Comparison of ENCODE assay signal across 31 mouse cellular contexts in the genomic region with DNA sequence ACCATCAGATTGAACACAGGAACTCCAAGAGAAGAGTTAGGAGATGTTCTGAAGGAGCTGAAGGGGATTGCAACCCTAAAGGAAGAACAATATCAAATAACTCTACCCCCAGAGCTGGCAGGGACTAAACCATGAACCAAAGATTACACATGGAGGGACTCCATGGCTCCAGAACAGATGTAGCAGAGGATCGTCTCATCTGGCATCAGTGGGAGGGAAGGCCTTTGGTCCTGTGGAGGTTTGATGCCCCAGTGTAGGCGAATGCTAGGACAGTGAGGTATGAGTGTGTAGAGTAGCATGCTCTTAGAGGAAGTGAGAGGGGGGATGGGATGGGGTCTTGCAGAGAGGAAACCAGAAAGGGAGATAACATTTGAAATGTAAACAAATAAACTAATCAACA.
"Had no signal": no experiment of that assay in that cellular context is flagged by ENCODE, and none has a peak within 500 bp of the region (broad histone marks: within the 10 kb centered on the region; RNA-seq: fewer than 3 reads in every experiment).

No protein-coding gene starts in this region.

- H3K4me1 ChIP-seq: limb, embryonic 10.5 days; limb, embryonic 12.5 days; limb, embryonic 13.5 days; limb, embryonic 15.5 days; liver, embryonic 12.5 days; liver, embryonic 13.5 days; liver, embryonic 15.5 days; lung, embryonic 15.5 days; megakaryocyte, embryonic 14.5 days; midbrain, embryonic 12.5 days; midbrain, embryonic 13.5 days; midbrain, embryonic 15.5 days; neural tube, embryonic 12.5 days had no signal

- H3K9ac ChIP-seq: limb, embryonic 12.5 days; limb, embryonic 13.5 days; limb, embryonic 15.5 days; liver, embryonic 12.5 days; liver, embryonic 13.5 days; liver, embryonic 14.5 days; liver, embryonic 15.5 days; liver, postnatal 0 days; lung, embryonic 14.5 days; lung, embryonic 15.5 days; midbrain, embryonic 12.5 days; midbrain, embryonic 13.5 days; midbrain, embryonic 15.5 days; neural tube, embryonic 12.5 days had no signal

- ATAC-seq: liver, embryonic 12.5 days; liver, postnatal 0 days; lung, postnatal 0 days; midbrain, embryonic 13.5 days; midbrain, embryonic 15.5 days; midbrain, embryonic 16.5 days had no signal

- H3K4me3 ChIP-seq: left cerebral cortex, adult 2 months; limb, embryonic 10.5 days; limb, embryonic 12.5 days; limb, embryonic 13.5 days; limb, embryonic 15.5 days; liver, embryonic 12.5 days; liver, embryonic 13.5 days; liver, embryonic 15.5 days; lung, embryonic 15.5 days; megakaryocyte, embryonic 14.5 days; midbrain, embryonic 12.5 days; midbrain, embryonic 13.5 days; midbrain, embryonic 15.5 days; myocyte; neural tube, embryonic 12.5 days had no signal

- H3K27me3 ChIP-seq: limb, embryonic 12.5 days; limb, embryonic 13.5 days; limb, embryonic 15.5 days; liver, embryonic 12.5 days; liver, embryonic 13.5 days; liver, embryonic 15.5 days; lung, embryonic 15.5 days; megakaryocyte, embryonic 14.5 days; midbrain, embryonic 12.5 days; midbrain, embryonic 13.5 days; midbrain, embryonic 15.5 days; neural tube, embryonic 12.5 days had no signal

- H3K4me2 ChIP-seq: limb, embryonic 12.5 days; limb, embryonic 13.5 days; limb, embryonic 15.5 days; liver, embryonic 11.5 days; liver, embryonic 12.5 days; liver, embryonic 13.5 days; liver, embryonic 15.5 days; lung, embryonic 14.5 days; lung, embryonic 15.5 days; midbrain, embryonic 12.5 days; midbrain, embryonic 13.5 days; midbrain, embryonic 15.5 days; neural tube, embryonic 12.5 days had no signal

- H3K9me3 ChIP-seq: limb, embryonic 10.5 days; limb, embryonic 12.5 days; limb, embryonic 13.5 days; limb, embryonic 15.5 days; liver, embryonic 12.5 days; liver, embryonic 13.5 days; liver, embryonic 15.5 days; lung, embryonic 15.5 days; megakaryocyte, embryonic 14.5 days; midbrain, embryonic 12.5 days; midbrain, embryonic 13.5 days; midbrain, embryonic 15.5 days; neural tube, embryonic 12.5 days had no signal

- H3K36me3 ChIP-seq: limb, embryonic 10.5 days; limb, embryonic 12.5 days; limb, embryonic 13.5 days; limb, embryonic 15.5 days; liver, embryonic 12.5 days; liver, embryonic 13.5 days; liver, embryonic 15.5 days; lung, embryonic 15.5 days; midbrain, embryonic 12.5 days; midbrain, embryonic 13.5 days; midbrain, embryonic 15.5 days; neural tube, embryonic 12.5 days had no signal

- H3K27ac ChIP-seq: left cerebral cortex, adult 2 months; limb, embryonic 10.5 days; limb, embryonic 12.5 days; limb, embryonic 13.5 days; limb, embryonic 15.5 days; liver, embryonic 12.5 days; liver, embryonic 13.5 days; liver, embryonic 14.5 days; liver, embryonic 15.5 days; lung, embryonic 15.5 days; macrophage; midbrain, embryonic 12.5 days; midbrain, embryonic 13.5 days; midbrain, embryonic 15.5 days; neural tube, embryonic 12.5 days had no signal

- DNase-seq: left cerebral cortex, postnatal 4 days; liver; liver, embryonic 13.5 days; liver, postnatal 0 days; lung, adult 18-20 months; lung, adult 2 months; lung, embryonic 14.5 days; lung, postnatal 10 days; lung, postnatal 14 days; lung, postnatal 36 days; lung, postnatal 4 days; midbrain, embryonic 14.5 days had no signal
